Mouse (Mus musculus) liver, postnatal 0 days (tissue): ENCODE measurements around the gene Gm21992. TPM values are rescaled to one million over a fixed set of nuclear protein-coding genes. Genes with fewer than 3 reads are reported as not detected.

Experiments used
- ATAC-seq: fragments of 200-750 bp; cut with Nextera tagmentation; 2 replicates; pipeline ENCODE4 v1.8.0; 2017; ENCODE audit warnings: mild to moderate bottlenecking, moderate library complexity
- DNase-seq: peaks from one replicate; pipeline ENCODE4 v3.0.0-alpha.2; 2016
- H3K27ac ChIP-seq: fragments of 300-500 bp; sonication (generic); 2 replicates; pipeline ENCODE4 v1.5.1; 2014; ENCODE audit warnings: antibody characterized with exemption, moderate library complexity, mild to moderate bottlenecking, low read depth
- H3K27me3 ChIP-seq: fragments of 300-500 bp; sonication (generic); 2 replicates; pipeline ENCODE4 v1.6.1; 2014; ENCODE audit warnings: low read length, control low read depth, mixed read lengths; ENCODE audit not compliant: insufficient read depth
- H3K36me3 ChIP-seq: fragments of 300-500 bp; sonication (generic); replicated peaks from 2 replicates; pipeline ENCODE4 v1.6.1; 2014; ENCODE audit warnings: mild to moderate bottlenecking, control low read depth, low read length, moderate library complexity, mixed read lengths; ENCODE audit not compliant: insufficient read depth
- H3K4me1 ChIP-seq: fragments of 300-500 bp; sonication (generic); 2 replicates; pipeline ENCODE4 v1.6.1; 2014; ENCODE audit warnings: antibody characterized with exemption, mild to moderate bottlenecking, control low read depth; ENCODE audit not compliant: insufficient read depth
- H3K4me2 ChIP-seq: fragments of 300-500 bp; sonication (generic); 2 replicates; pipeline ENCODE4 v1.6.1; 2014; ENCODE audit warnings: low read depth, mild to moderate bottlenecking, low read length, moderate library complexity, mixed read lengths
- H3K4me3 ChIP-seq: fragments of 300-500 bp; sonication (generic); 2 replicates; pipeline ENCODE4 v1.5.1; 2014; ENCODE audit warnings: low read depth, low read length
- H3K9ac ChIP-seq: fragments of 300-500 bp; sonication (generic); replicated peaks from 2 replicates; pipeline ENCODE4 v1.6.1; 2014; ENCODE audit warnings: mild to moderate bottlenecking, moderate library complexity
- H3K9me3 ChIP-seq: fragments of 300-500 bp; sonication (generic); 2 replicates; pipeline ENCODE4 v1.6.1; 2016; ENCODE audit warnings: mild to moderate bottlenecking, control low read depth, low read length, mixed read lengths
- CTCF ChIP-seq: sonication (generic); IDR thresholded peaks from 2 replicates; pipeline ENCODE4 v1.5.1; 2016; ENCODE audit warnings: antibody characterized with exemption, low read depth
- EP300 ChIP-seq: IDR thresholded peaks from 2 replicates; pipeline ENCODE4 v1.6.1; 2016; ENCODE audit warnings: antibody characterized with exemption, low read depth, mild to moderate bottlenecking
- WGBS: fragments of 180-500 bp; shearing (Covaris S2); extraction: QIAGEN DNeasy Blood & Tissue Kit; methylation state at CpG from one replicate; pipeline ENCODE4 v1.1.7; 2014; ENCODE audit not compliant: insufficient replicate concordance; 5-methylcytosine and 5-hydroxymethylcytosine counted together
- polyA plus RNA-seq: library from polyadenylated mRNA; unstranded; fragments of >200 nt; fragmentation: Nextera tagmentation; extraction: Ambion mirVana; gene quantifications from 2 replicates; pipeline ENCODE4 v1.2.1, GENCODE M21; 2015

The Gm21992 gene
- polyA plus RNA-seq: 8.2 and 13.1 TPM in 2 replicates

GRCm38 (mm10) chr19:4811063-4811908, at the start of gene Gm21992, which contains the start of gene Rbm14:
TSS of gene Gm21992 (minus strand) at chr19:4811612.
TSS of gene Rbm14 (minus strand) at chr19:4811634.
- Histone ChIP-seq H3K9me3 (0 out of 2 replicates have a peak, but pooled peaks cover 4% of the 10 kb centered on the region), H3K4me3 (peak within 1 kb of the TSS; percentile 74), H3K36me3 (peaks cover 7% of the 10 kb centered on the region), H3K27me3 (no peaks in the 10 kb centered on the region), H3K4me2 (peak within 1 kb of the TSS; percentile 86), H3K4me1 (peaks cover 24% of the 10 kb centered on the region), H3K27ac (peak within 1 kb of the TSS; percentile 96), H3K9ac (peak within 1 kb of the TSS; percentile 83)
- DNase-seq (peak; percentile 98), ATAC-seq (peak; percentile 97)
- TF ChIP-seq CTCF: no peak; the same call in 1 of the 2 replicates
- peak; percentile 30; the same call in 1 of the 2 replicates for TF ChIP-seq EP300
- WGBS: under 1% methylated on average over 83 of the region's 83 CpGs

- H3K4me1 ChIP-seq: peaks cover 32% of the 10 kb centered on the region
- ATAC-seq (peak; percentile 95), DNase-seq (peak; percentile 73)
- 53% methylated on average over 6 of the region's 6 CpGs for WGBS
- H3K4me3 ChIP-seq: peak overlapping the region; percentile 32
- H3K27me3 ChIP-seq: peaks cover 27% of the 10 kb centered on the region
- peak overlapping the region; percentile 58 for H3K4me2 ChIP-seq
- peaks cover 4% of the 10 kb centered on the region; the same call in 1 of the 2 replicates for H3K36me3 ChIP-seq
- peak overlapping the region; percentile 80 for H3K27ac ChIP-seq
- no peaks in the 10 kb centered on the region for H3K9me3 ChIP-seq
- TF ChIP-seq CTCF: peak; percentile 47
- peak; percentile 91 for TF ChIP-seq EP300
- peak overlapping the region; percentile 53 for H3K9ac ChIP-seq
These were observed 47.7 kb upstream of the Gm21992 start for GRCm38 (mm10) chr19:4859081-4859480.

GRCm38 (mm10) chr19:4855951-4856350, 44.5 kb upstream of the Gm21992 start:
- peaks cover 26% of the 10 kb centered on the region for H3K27me3 ChIP-seq
- peak overlapping the region; percentile 95 for H3K4me2 ChIP-seq
- no peaks in the 10 kb centered on the region for H3K9me3 ChIP-seq
- peaks cover 32% of the 10 kb centered on the region for H3K4me1 ChIP-seq
- WGBS: 73% methylated on average over 4 of the region's 4 CpGs
- no peak overlapping the region for H3K27ac ChIP-seq
- DNase-seq (no peak), ATAC-seq (no peak)
- H3K36me3 ChIP-seq: peaks cover 4% of the 10 kb centered on the region; the same call in 1 of the 2 replicates
- no peak overlapping the region for H3K4me3 ChIP-seq
- no peak overlapping the region for H3K9ac ChIP-seq
- no peak for TF ChIP-seq CTCF
- no peak for TF ChIP-seq EP300

- Histone ChIP-seq H3K27ac (peak overlapping the region; percentile 60; the same call in 1 of the 2 replicates), H3K27me3 (peaks cover 26% of the 10 kb centered on the region), H3K4me3 (peak overlapping the region; percentile 60), H3K4me2 (peak overlapping the region; percentile 95), H3K9ac (peak overlapping the region; percentile 71), H3K36me3 (peaks cover 4% of the 10 kb centered on the region; the same call in 1 of the 2 replicates), H3K4me1 (peaks cover 32% of the 10 kb centered on the region), H3K9me3 (no peaks in the 10 kb centered on the region)
- 9% methylated on average over 14 of the region's 14 CpGs for WGBS
- TF ChIP-seq EP300 (no peak), CTCF (no peak)
- ATAC-seq (no peak), DNase-seq (no peak)
These were observed 44.0 kb upstream of the Gm21992 start for GRCm38 (mm10) chr19:4855470-4855820.

GRCm38 (mm10) chr19:4854552-4855469, 43.4 kb upstream of the Gm21992 start, which contains the start of gene Ctsf:
TSS of gene Ctsf (plus strand) at chr19:4855130.
- peak within 1 kb of the TSS; percentile 95 for H3K4me2 ChIP-seq
- 5% methylated on average over 45 of the region's 45 CpGs for WGBS
- peak; percentile 77 for DNase-seq
- no peaks in the 10 kb centered on the region for H3K9me3 ChIP-seq
- H3K27ac ChIP-seq: peak within 1 kb of the TSS; percentile 60; the same call in 1 of the 2 replicates
- no peak for TF ChIP-seq EP300
- TF ChIP-seq CTCF: no peak
- peak within 1 kb of the TSS; percentile 71 for H3K9ac ChIP-seq
- peaks cover 26% of the 10 kb centered on the region for H3K27me3 ChIP-seq
- H3K36me3 ChIP-seq: peaks cover 4% of the 10 kb centered on the region; the same call in 1 of the 2 replicates
- ATAC-seq: peak; percentile 70
- peaks cover 30% of the 10 kb centered on the region for H3K4me1 ChIP-seq
- peak within 1 kb of the TSS; percentile 60 for H3K4me3 ChIP-seq
